ENCODE assay signal across 22 mouse cellular contexts in genomic region chr2:127775013-127775412, GRCm38 (mm10). TPM values are rescaled to one million over a fixed set of nuclear protein-coding genes. Genes with fewer than 3 reads are reported as not detected.
DNase-seq lines count a peak whose midpoint lies in the region; ATAC-seq lines count a peak whose summit lies in the region.
"Had no signal": no experiment of that assay in that cellular context is flagged by ENCODE, and none has a peak within 500 bp of the region (broad histone marks: within the 10 kb centered on the region; RNA-seq: fewer than 3 reads in every experiment).

No protein-coding gene starts in this region.

- 0 out of 2 replicates have a peak, but pooled peaks cover 4% of the 10 kb centered on the region for H3K4me1 ChIP-seq in forebrain, embryonic 14.5 days (ENCODE audit: control insufficient read depth, insufficient read depth, low read length)
- peaks cover 10% of the 10 kb centered on the region for H3K4me1 ChIP-seq in forebrain, embryonic 13.5 days
- no peaks in the 10 kb centered on the region for H3K4me1 ChIP-seq in kidney, embryonic 16.5 days (ENCODE audit: insufficient read depth, low read length)
- H3K4me1 ChIP-seq in midbrain, embryonic 12.5 days = peaks cover 10% of the 10 kb centered on the region
- H3K4me1 ChIP-seq in midbrain, embryonic 16.5 days (ENCODE audit: control insufficient read depth, insufficient read depth, low read length) = peaks cover 6% of the 10 kb centered on the region; the same call in 1 of the 2 replicates
- 0 out of 2 replicates have a peak, but pooled peaks cover 4% of the 10 kb centered on the region for H3K4me1 ChIP-seq in heart, embryonic 12.5 days (replicated peaks)
- H3K4me1 ChIP-seq: heart, embryonic 13.5 days had no signal

- H3K4me2 ChIP-seq in forebrain, embryonic 14.5 days (ENCODE audit: low read length) = no peak overlapping the region
- H3K4me2 ChIP-seq in forebrain, embryonic 13.5 days = no peak overlapping the region
- no peak overlapping the region for H3K4me2 ChIP-seq in kidney, embryonic 16.5 days (replicated peaks; ENCODE audit: low read depth, low read length)
- no peak overlapping the region for H3K4me2 ChIP-seq in midbrain, embryonic 12.5 days (replicated peaks)
- no peak overlapping the region for H3K4me2 ChIP-seq in midbrain, embryonic 16.5 days (ENCODE audit: low read length)
- H3K4me2 ChIP-seq in heart, embryonic 12.5 days = no peak overlapping the region
- H3K4me2 ChIP-seq: embryonic facial prominence, embryonic 13.5 days; heart, embryonic 13.5 days had no signal

- H3K27me3 ChIP-seq in forebrain, embryonic 14.5 days (replicated peaks; ENCODE audit: control insufficient read depth, insufficient read depth, low read length) = no peaks in the 10 kb centered on the region
- no peaks in the 10 kb centered on the region for H3K27me3 ChIP-seq in forebrain, embryonic 13.5 days
- H3K27me3 ChIP-seq in kidney, embryonic 16.5 days (ENCODE audit: insufficient read depth, low read length) = no peaks in the 10 kb centered on the region
- no peaks in the 10 kb centered on the region for H3K27me3 ChIP-seq in midbrain, embryonic 12.5 days
- no peaks in the 10 kb centered on the region for H3K27me3 ChIP-seq in midbrain, embryonic 16.5 days (ENCODE audit: control insufficient read depth, insufficient read depth, low read depth, low read length)
- H3K27me3 ChIP-seq in heart, embryonic 12.5 days (replicated peaks) = no peaks in the 10 kb centered on the region
- H3K27me3 ChIP-seq: embryonic facial prominence, embryonic 13.5 days; heart, embryonic 13.5 days; hindbrain, embryonic 15.5 days had no signal

- no peak for DNase-seq in forebrain, embryonic 14.5 days (ENCODE audit: low spot score)
- DNase-seq in kidney, postnatal 14 days = no peak
- no peak for DNase-seq in right cerebral cortex, postnatal 14 days
- DNase-seq: adrenal gland, adult 8-10 months; cerebellum, adult 11 months; cerebellum, postnatal 10 days; heart, postnatal 36 days; kidney, postnatal 25 days; lung, adult 18-20 months; lung, postnatal 14 days; spleen, adult 18-20 months; thymus, postnatal 36 days had no signal

- H3K9ac ChIP-seq in forebrain, embryonic 14.5 days (ENCODE audit: low read length) = no peak overlapping the region
- no peak overlapping the region for H3K9ac ChIP-seq in forebrain, embryonic 13.5 days
- H3K9ac ChIP-seq in kidney, embryonic 16.5 days (replicated peaks; ENCODE audit: low read length) = no peak overlapping the region
- H3K9ac ChIP-seq in midbrain, embryonic 12.5 days (replicated peaks) = no peak overlapping the region
- no peak overlapping the region for H3K9ac ChIP-seq in midbrain, embryonic 16.5 days (ENCODE audit: low read depth, low read length)
- H3K9ac ChIP-seq in heart, embryonic 12.5 days = no peak overlapping the region
- H3K9ac ChIP-seq: embryonic facial prominence, embryonic 13.5 days; heart, embryonic 13.5 days; hindbrain, embryonic 15.5 days had no signal

- peak; percentile 42; the same call in 1 of the 2 replicates for ATAC-seq in forebrain, embryonic 14.5 days
- no peak for ATAC-seq in forebrain, embryonic 13.5 days
- ATAC-seq in kidney, embryonic 16.5 days (ENCODE audit: low FRiP score, low TSS enrichment) = 0 out of 2 replicates have a peak, but pooled peaks have one; percentile 54
- ATAC-seq in midbrain, embryonic 12.5 days (ENCODE audit: low FRiP score, low read depth) = 0 out of 2 replicates have a peak, but pooled peaks have one; percentile 58
- ATAC-seq in midbrain, embryonic 16.5 days = peak; percentile 48; the same call in 1 of the 2 replicates
- ATAC-seq in heart, embryonic 12.5 days (ENCODE audit: insufficient number of reproducible peaks, low FRiP score) = no peak
- ATAC-seq: intestine, postnatal 0 days had no signal

- H3K9me3 ChIP-seq in forebrain, embryonic 14.5 days (replicated peaks; ENCODE audit: control insufficient read depth, low read length) = no peaks in the 10 kb centered on the region
- H3K9me3 ChIP-seq in forebrain, embryonic 13.5 days (replicated peaks) = no peaks in the 10 kb centered on the region
- H3K9me3 ChIP-seq in kidney, embryonic 16.5 days (ENCODE audit: low read length) = no peaks in the 10 kb centered on the region
- no peaks in the 10 kb centered on the region for H3K9me3 ChIP-seq in midbrain, embryonic 12.5 days
- no peaks in the 10 kb centered on the region for H3K9me3 ChIP-seq in midbrain, embryonic 16.5 days (replicated peaks; ENCODE audit: control insufficient read depth, low read length, poor library complexity, severe bottlenecking)
- no peaks in the 10 kb centered on the region for H3K9me3 ChIP-seq in heart, embryonic 12.5 days (replicated peaks)
- H3K9me3 ChIP-seq: embryonic facial prominence, embryonic 13.5 days; heart, embryonic 13.5 days; hindbrain, embryonic 15.5 days had no signal

- H3K4me3 ChIP-seq in forebrain, embryonic 14.5 days (ENCODE audit: low read depth, low read length) = no peak overlapping the region
- no peak overlapping the region for H3K4me3 ChIP-seq in forebrain, embryonic 13.5 days
- no peak overlapping the region for H3K4me3 ChIP-seq in kidney, embryonic 16.5 days (ENCODE audit: low read length)
- H3K4me3 ChIP-seq in midbrain, embryonic 12.5 days = no peak overlapping the region
- no peak overlapping the region for H3K4me3 ChIP-seq in midbrain, embryonic 16.5 days (ENCODE audit: low read depth, low read length)
- no peak overlapping the region for H3K4me3 ChIP-seq in heart, embryonic 12.5 days
- H3K4me3 ChIP-seq: embryonic facial prominence, embryonic 13.5 days; heart, embryonic 13.5 days; hindbrain, embryonic 15.5 days had no signal

- H3K27ac ChIP-seq in forebrain, embryonic 14.5 days (ENCODE audit: low read depth, low read length) = no peak overlapping the region
- no peak overlapping the region for H3K27ac ChIP-seq in forebrain, embryonic 13.5 days
- no peak overlapping the region for H3K27ac ChIP-seq in kidney, embryonic 16.5 days (ENCODE audit: low read length)
- peak overlapping the region; percentile 54; the same call in 1 of the 2 replicates for H3K27ac ChIP-seq in midbrain, embryonic 12.5 days (replicated peaks)
- H3K27ac ChIP-seq in midbrain, embryonic 16.5 days (ENCODE audit: low read length) = no peak overlapping the region
- no peak overlapping the region for H3K27ac ChIP-seq in heart, embryonic 12.5 days (ENCODE audit: poor library complexity, severe bottlenecking)
- H3K27ac ChIP-seq: heart, embryonic 13.5 days had no signal

- H3K36me3 ChIP-seq in forebrain, embryonic 14.5 days (ENCODE audit: control insufficient read depth, insufficient read depth, low read length) = peaks cover 43% of the 10 kb centered on the region
- peaks cover 54% of the 10 kb centered on the region for H3K36me3 ChIP-seq in forebrain, embryonic 13.5 days (ENCODE audit: poor library complexity, severe bottlenecking)
- H3K36me3 ChIP-seq in kidney, embryonic 16.5 days (ENCODE audit: insufficient read depth, low read length) = peaks cover 22% of the 10 kb centered on the region
- H3K36me3 ChIP-seq in midbrain, embryonic 12.5 days = peaks cover 48% of the 10 kb centered on the region
- H3K36me3 ChIP-seq in midbrain, embryonic 16.5 days (ENCODE audit: control insufficient read depth, insufficient read depth, low read length) = peaks cover 5% of the 10 kb centered on the region; the same call in 1 of the 2 replicates
- peaks cover 35% of the 10 kb centered on the region for H3K36me3 ChIP-seq in heart, embryonic 12.5 days

- 54% methylated on average over 3 of the region's 3 CpGs for WGBS in forebrain, embryonic 14.5 days
- WGBS in forebrain, embryonic 13.5 days = 60% methylated on average over 3 of the region's 3 CpGs
- 48% methylated on average over 3 of the region's 3 CpGs for WGBS in kidney, embryonic 16.5 days
- WGBS in midbrain, embryonic 12.5 days = 65% methylated on average over 3 of the region's 3 CpGs
- 62% methylated on average over 3 of the region's 3 CpGs for WGBS in midbrain, embryonic 16.5 days
- 89% methylated on average over 3 of the region's 3 CpGs for WGBS in heart, embryonic 12.5 days

RNA-seq across cellular contexts. Expression of gene Nphp1, which starts 13.7 kb away (rescaled TPM):
- polyA plus RNA-seq in forebrain, embryonic 14.5 days (2014; fragmentation: Nextera tagmentation; extraction: Ambion mirVana) = 13.7 and 18.2 TPM in 2 replicates
- 25.8 and 26.8 TPM in 2 replicates for polyA plus RNA-seq in forebrain, embryonic 13.5 days (2015; fragmentation: Nextera tagmentation; extraction: Ambion mirVana)
- 39.7 and 42.6 TPM in 2 replicates for polyA plus RNA-seq in kidney, embryonic 16.5 days (2015; fragmentation: Nextera tagmentation; extraction: Ambion mirVana)
- 31.7 and 33.3 TPM in 2 replicates for polyA plus RNA-seq in midbrain, embryonic 12.5 days (2016; fragmentation: Nextera tagmentation; extraction: Ambion mirVana)
- polyA plus RNA-seq in midbrain, embryonic 16.5 days (2015; fragmentation: Nextera tagmentation; extraction: Ambion mirVana) = 17.0 and 18.2 TPM in 2 replicates
- 14.8 and 15.6 TPM in 2 replicates for polyA plus RNA-seq in heart, embryonic 12.5 days (2016; fragmentation: Nextera tagmentation; extraction: Ambion mirVana)

RNA-seq across cellular contexts. Expression of gene Mtln, which starts 17.3 kb away (rescaled TPM):
- 34.5 and 40.5 TPM in 2 replicates for polyA plus RNA-seq in forebrain, embryonic 14.5 days (2014; fragmentation: Nextera tagmentation; extraction: Ambion mirVana)
- 35.1 and 35.7 TPM in 2 replicates for polyA plus RNA-seq in forebrain, embryonic 13.5 days (2015; fragmentation: Nextera tagmentation; extraction: Ambion mirVana)
- polyA plus RNA-seq in kidney, embryonic 16.5 days (2015; fragmentation: Nextera tagmentation; extraction: Ambion mirVana) = 33.7 and 36.2 TPM in 2 replicates
- polyA plus RNA-seq in midbrain, embryonic 12.5 days (2016; fragmentation: Nextera tagmentation; extraction: Ambion mirVana) = 30.6 and 31.7 TPM in 2 replicates
- polyA plus RNA-seq in midbrain, embryonic 16.5 days (2015; fragmentation: Nextera tagmentation; extraction: Ambion mirVana) = 40.6 and 47.4 TPM in 2 replicates
- 40.5 and 40.9 TPM in 2 replicates for polyA plus RNA-seq in heart, embryonic 12.5 days (2016; fragmentation: Nextera tagmentation; extraction: Ambion mirVana)

RNA-seq across cellular contexts. Expression of gene Mall, which starts 45.3 kb away (rescaled TPM):
- polyA plus RNA-seq in forebrain, embryonic 14.5 days (2014; fragmentation: Nextera tagmentation; extraction: Ambion mirVana) = 0.71 and 1.0 TPM in 2 replicates
- polyA plus RNA-seq in forebrain, embryonic 13.5 days (2015; fragmentation: Nextera tagmentation; extraction: Ambion mirVana) = 0.34 and 0.79 TPM in 2 replicates
- 2.6 and 3.5 TPM in 2 replicates for polyA plus RNA-seq in kidney, embryonic 16.5 days (2015; fragmentation: Nextera tagmentation; extraction: Ambion mirVana)
- polyA plus RNA-seq in midbrain, embryonic 12.5 days (2016; fragmentation: Nextera tagmentation; extraction: Ambion mirVana) = 0.63 and 0.74 TPM in 2 replicates
- 0.77 and 0.82 TPM in 2 replicates for polyA plus RNA-seq in midbrain, embryonic 16.5 days (2015; fragmentation: Nextera tagmentation; extraction: Ambion mirVana)
- 3.4 and 3.5 TPM in 2 replicates for polyA plus RNA-seq in heart, embryonic 12.5 days (2016; fragmentation: Nextera tagmentation; extraction: Ambion mirVana)
- polyA plus RNA-seq: C2C12 had no signal

RNA-seq across cellular contexts. Expression of gene Bub1, which starts 56.7 kb away (rescaled TPM):
- 8.4 and 10.5 TPM in 2 replicates for polyA plus RNA-seq in forebrain, embryonic 14.5 days (2014; fragmentation: Nextera tagmentation; extraction: Ambion mirVana)
- polyA plus RNA-seq in forebrain, embryonic 13.5 days (2015; fragmentation: Nextera tagmentation; extraction: Ambion mirVana) = 52.2 and 58.3 TPM in 2 replicates
- 56.4 and 61.7 TPM in 2 replicates for polyA plus RNA-seq in kidney, embryonic 16.5 days (2015; fragmentation: Nextera tagmentation; extraction: Ambion mirVana)
- polyA plus RNA-seq in midbrain, embryonic 12.5 days (2016; fragmentation: Nextera tagmentation; extraction: Ambion mirVana) = 67.6 and 68.3 TPM in 2 replicates
- polyA plus RNA-seq in midbrain, embryonic 16.5 days (2015; fragmentation: Nextera tagmentation; extraction: Ambion mirVana) = 4.3 and 6.1 TPM in 2 replicates
- 50.0 and 54.9 TPM in 2 replicates for polyA plus RNA-seq in heart, embryonic 12.5 days (2016; fragmentation: Nextera tagmentation; extraction: Ambion mirVana)

Comparison
In these comparisons a context has a peak if more than half of its experiments do, and no peak if none do; other contexts are left out.
1. ATAC-seq: peak in forebrain, embryonic 14.5 days (single experiment), kidney, embryonic 16.5 days (single experiment), midbrain, embryonic 12.5 days (single experiment) and midbrain, embryonic 16.5 days (single experiment); none in forebrain, embryonic 13.5 days (single experiment) and heart, embryonic 12.5 days (single experiment).